Mouse (Mus musculus): ENCODE results near the gene Btrc.

DNA sequence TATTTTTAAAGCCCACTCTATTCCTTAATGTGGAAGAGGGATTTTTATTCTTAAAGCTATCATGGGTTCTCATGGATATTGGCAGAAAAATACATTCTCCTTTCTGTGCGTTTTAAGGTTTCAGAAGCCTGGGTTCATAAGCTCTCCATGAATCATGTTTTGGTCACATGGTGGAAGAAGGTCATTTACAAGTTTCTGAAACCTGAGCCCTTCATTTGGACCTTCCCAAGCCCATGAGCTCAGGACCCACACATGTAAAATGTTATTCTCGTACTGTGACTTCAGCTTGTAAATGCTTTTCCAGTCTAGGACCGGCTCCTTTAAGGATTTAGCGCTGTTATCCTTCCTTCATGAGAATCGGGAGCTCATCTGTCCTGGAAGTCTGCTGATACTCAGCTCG lies 116.0 kb downstream of the Btrc start:
- TF ChIP-seq CTCF (IDR thresholded peaks at IDR 0.05) = no peak
- no peak for TF ChIP-seq POLR2A (IDR thresholded peaks at IDR 0.05; ENCODE audit: insufficient read depth, low read depth, low read length)

Data from heart, adult 2 months (tissue).